Mouse (Mus musculus): ENCODE results near the gene Dmrta2.

- no peak for TF ChIP-seq POLR2A (IDR thresholded peaks at IDR 0.05; ENCODE audit: low read depth, low read length)
- TF ChIP-seq CTCF (IDR thresholded peaks at IDR 0.05; ENCODE audit: extremely low read depth, insufficient read length, insufficient replicate concordance, low read depth, low read length), result no peak
These were observed 6.9 kb downstream of the Dmrta2 start for GRCm38 (mm10) chr4:109984496-109985423.

Measured in small intestine, adult 2 months (tissue).